ENCODE assay signal across 8 mouse cellular contexts in the genomic region with DNA sequence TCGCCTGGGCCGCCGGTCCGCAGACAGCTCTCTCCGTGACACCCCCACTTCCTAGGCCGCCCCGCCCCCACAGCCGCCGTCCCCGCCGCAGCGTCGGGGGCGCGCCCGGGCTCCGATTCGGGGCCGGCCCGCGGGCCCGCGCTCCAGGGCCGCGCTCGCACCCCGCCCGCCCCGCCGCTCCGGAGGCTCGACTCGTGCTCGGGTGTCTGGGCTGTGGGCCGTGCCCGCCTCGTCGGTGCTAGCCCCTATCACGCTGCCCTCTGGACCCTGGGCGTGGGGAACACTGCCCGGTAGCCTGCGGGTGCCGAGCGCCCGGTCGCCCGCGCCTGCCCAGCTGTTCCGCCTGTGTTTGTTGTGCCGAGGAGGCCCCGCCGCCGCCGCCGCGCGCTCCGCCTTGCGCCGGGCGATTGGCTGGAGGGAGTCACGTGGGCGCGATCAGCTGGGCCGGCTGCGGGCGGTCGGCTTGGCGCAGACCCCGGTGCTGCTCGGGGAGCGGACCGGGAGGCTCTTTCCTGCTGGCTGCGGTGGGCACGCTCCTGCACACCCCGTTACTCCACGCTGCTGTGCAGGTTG. TPM values are rescaled to one million over a fixed set of nuclear protein-coding genes. Genes with fewer than 3 reads are reported as not detected.
A peak's percentile ranks its signal among the peaks of the same experiment; 100 is the strongest.
DNase-seq lines count a peak whose midpoint lies in the region; ATAC-seq lines count a peak whose summit lies in the region.

No protein-coding gene starts in this region.

- no peaks in the 10 kb centered on the region for H3K27me3 ChIP-seq in intestine, embryonic 15.5 days (replicated peaks)

- H3K27ac ChIP-seq in intestine, embryonic 15.5 days, result peak overlapping the region; percentile 97

- no peaks in the 10 kb centered on the region for H3K36me3 ChIP-seq in intestine, embryonic 15.5 days

- peak; percentile 68 for ATAC-seq in intestine, embryonic 15.5 days

- peak overlapping the region; percentile 78 for H3K4me2 ChIP-seq in intestine, embryonic 15.5 days (replicated peaks)

- intact Hi-C loops in left cerebral cortex, postnatal 25 days (cut with DNase I), result loop anchor here (1.0 to 2.0 kb wide), 3 partner anchors 20 to 1220 kb away; no protein-coding TSS in a partner anchor

- peak; percentile 88 for DNase-seq in adrenal gland, adult 8-10 months
- DNase-seq in embryo, embryonic 11 days, result peak; percentile 93
- DNase-seq in gastrocnemius, postnatal 25 days, result peak; percentile 94
- peak; percentile 93 to 95 for DNase-seq in left cerebral cortex, postnatal 25 days (ENCODE audit: low spot score in 2 of 2)
- peak; percentile 87 for DNase-seq in mesoderm, embryonic 11.5 days (ENCODE audit: low read depth, low spot score)
- DNase-seq in right cerebral cortex, postnatal 4 days, result peak; percentile 91
- peak; percentile 91 for DNase-seq in yolk sac, embryonic 10.5 days (ENCODE audit: low spot score)

- peak overlapping the region; percentile 93 for H3K4me3 ChIP-seq in intestine, embryonic 15.5 days (replicated peaks)

- peak overlapping the region; percentile 97 for H3K9ac ChIP-seq in intestine, embryonic 15.5 days

- peaks cover 6% of the 10 kb centered on the region for H3K4me1 ChIP-seq in intestine, embryonic 15.5 days (replicated peaks)

- H3K9me3 ChIP-seq in intestine, embryonic 15.5 days, result no peaks in the 10 kb centered on the region

- 0% methylated on average over 52 of the region's 77 CpGs for WGBS in intestine, embryonic 15.5 days

RNA-seq across cellular contexts. Expression of gene Ypel5, which starts 1.0 kb away (rescaled TPM):
- 100 to 1,000 TPM in 1 of 4 experiments, 10 to 100 TPM in 3; 78.4 to 101 (median 92.9) TPM for total RNA-seq in adrenal gland, adult 8-10 months (2022)
- total RNA-seq in gastrocnemius, postnatal 25 days (2021), result 10 to 100 TPM; 25.6 to 27.5 TPM
- polyA plus RNA-seq in intestine, embryonic 15.5 days (2015; fragmentation: Nextera tagmentation; extraction: Ambion mirVana), result 35.5 and 38.9 TPM in 2 replicates
- total RNA-seq in left cerebral cortex, postnatal 25 days (2021), result 10 to 100 TPM; 83.5 to 91.9 TPM

Comparison
In these comparisons a context has a peak if more than half of its experiments do, and no peak if none do; other contexts are left out.
1. Peak in every context shown above with its lines: DNase-seq, ATAC-seq, H3K4me3 ChIP-seq and H3K27ac ChIP-seq.